21 mouse cellular contexts compared by ENCODE assay signal in the genomic region with DNA sequence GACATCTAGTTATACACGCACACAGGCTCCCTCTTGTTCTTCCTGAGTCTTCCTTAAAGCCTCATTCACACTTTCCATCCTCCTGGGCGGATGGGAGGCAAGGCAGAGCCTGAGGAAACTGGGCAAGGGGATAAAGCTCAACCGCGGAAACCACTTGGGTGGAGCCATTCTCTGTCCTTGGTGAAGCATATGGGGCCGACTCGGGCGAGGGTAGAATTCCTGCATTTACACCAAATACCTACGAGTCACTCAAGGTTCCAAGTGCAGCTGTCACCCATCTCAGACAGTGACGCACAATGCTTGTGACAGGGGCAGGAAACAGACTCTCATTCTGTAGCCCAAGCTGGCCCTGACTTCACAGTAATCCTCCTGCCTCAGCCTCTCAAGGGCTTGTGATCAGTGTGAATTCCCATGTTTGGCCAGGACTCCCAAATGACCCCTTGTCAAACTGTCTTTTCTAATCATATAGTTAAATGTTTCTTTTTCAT. TPM values are rescaled to one million over a fixed set of nuclear protein-coding genes. Genes with fewer than 3 reads are reported as not detected.
A peak's percentile ranks its signal among the peaks of the same experiment; 100 is the strongest.
DNase-seq lines count a peak whose midpoint lies in the region; ATAC-seq and TF ChIP-seq lines count a peak whose summit lies in the region.
"Had no signal": no experiment of that assay in that cellular context is flagged by ENCODE, and none has a peak within 500 bp of the region (broad histone marks: within the 10 kb centered on the region; RNA-seq: fewer than 3 reads in every experiment).

No protein-coding gene starts in this region.

- H3ac ChIP-seq in myocyte (ENCODE audit: control insufficient read depth, insufficient read length) = no peak overlapping the region

- no peak for TF ChIP-seq CTCF in thymus, adult 2 months (IDR thresholded peaks at IDR 0.05; ENCODE audit: borderline replicate concordance, control insufficient read depth, extremely low read depth, insufficient read depth, low read length, poor library complexity)

- peaks cover 47% of the 10 kb centered on the region for H3K36me3 ChIP-seq in liver, embryonic 13.5 days
- peaks cover 9% of the 10 kb centered on the region for H3K36me3 ChIP-seq in liver, embryonic 11.5 days (ENCODE audit: control insufficient read depth, insufficient read depth, low read length)
- no peaks in the 10 kb centered on the region for H3K36me3 ChIP-seq in myocyte (ENCODE audit: control insufficient read depth, insufficient read depth)
- peaks cover 15% of the 10 kb centered on the region for H3K36me3 ChIP-seq in thymus, adult 2 months (ENCODE audit: control insufficient read depth, insufficient read depth, low read length)

- H3K9me3 ChIP-seq in liver, embryonic 13.5 days (replicated peaks) = no peaks in the 10 kb centered on the region
- no peaks in the 10 kb centered on the region for H3K9me3 ChIP-seq in liver, embryonic 11.5 days (ENCODE audit: control insufficient read depth, low read length)
- H3K9me3 ChIP-seq: embryonic facial prominence, embryonic 10.5 days; G1E; heart, embryonic 15.5 days had no signal

- H3K4me3 ChIP-seq in liver, embryonic 13.5 days (replicated peaks) = no peak overlapping the region
- no peak overlapping the region for H3K4me3 ChIP-seq in liver, embryonic 11.5 days (ENCODE audit: low read depth, low read length)
- H3K4me3 ChIP-seq in myocyte = no peak overlapping the region
- no peak overlapping the region for H3K4me3 ChIP-seq in thymus, adult 2 months (ENCODE audit: control insufficient read depth, insufficient read depth, low read length)
- H3K4me3 ChIP-seq: embryonic facial prominence, embryonic 10.5 days; heart, adult 2 months; heart, embryonic 15.5 days had no signal

- peaks cover 33% of the 10 kb centered on the region for H3K4me1 ChIP-seq in liver, embryonic 13.5 days (replicated peaks)
- H3K4me1 ChIP-seq in liver, embryonic 11.5 days (replicated peaks; ENCODE audit: control insufficient read depth, insufficient read depth, low read length) = peaks cover 21% of the 10 kb centered on the region
- peaks cover 8% of the 10 kb centered on the region for H3K4me1 ChIP-seq in thymus, adult 2 months (replicated peaks; ENCODE audit: control insufficient read depth, insufficient read depth, low read length)

- DNase-seq in liver, embryonic 13.5 days = no peak
- no peak for DNase-seq in liver, embryonic 11.5 days (ENCODE audit: low spot score)
- peak; percentile 64 for DNase-seq in ES-CJ7 (ENCODE audit: low read depth, low spot score)
- no peak for DNase-seq in cerebellum, adult 9-10 months
- no peak for DNase-seq in thymus, adult 2 months
- DNase-seq: adrenal gland, postnatal 14 days; cerebellum, adult 11-12 months; cerebellum, adult 9-11 months; cerebellum, postnatal 36 days; gastrocnemius, postnatal 36 days; heart, adult 2 months; heart, postnatal 14 days had no signal

- WGBS in liver, embryonic 13.5 days (ENCODE audit: insufficient replicate concordance) = 37% methylated on average over 9 of the region's 9 CpGs
- 35% methylated on average over 9 of the region's 9 CpGs for WGBS in liver, embryonic 11.5 days
- 64% methylated on average over 9 of the region's 9 CpGs for WGBS in thymus, adult 2 months

- no peak overlapping the region for H3K9ac ChIP-seq in liver, embryonic 13.5 days
- no peak overlapping the region for H3K9ac ChIP-seq in liver, embryonic 11.5 days (ENCODE audit: low read depth, low read length)
- H3K9ac ChIP-seq: heart, embryonic 15.5 days; hindbrain, embryonic 14.5 days had no signal

- H3K27ac ChIP-seq in liver, embryonic 13.5 days = peak overlapping the region; percentile 25; the same call in 1 of the 2 replicates
- no peak overlapping the region; the same call in 1 of the 2 replicates for H3K27ac ChIP-seq in liver, embryonic 11.5 days (ENCODE audit: low read depth, low read length)
- no peak overlapping the region for H3K27ac ChIP-seq in thymus, adult 2 months (ENCODE audit: control insufficient read depth, insufficient read depth, low read length)
- H3K27ac ChIP-seq: embryonic facial prominence, embryonic 10.5 days; heart, adult 2 months; heart, embryonic 15.5 days; hindbrain, embryonic 14.5 days had no signal

- ATAC-seq in liver, embryonic 13.5 days (ENCODE audit: low read depth) = no peak
- no peak for ATAC-seq in liver, embryonic 11.5 days (replicated peaks; ENCODE audit: low FRiP score)
- peak; percentile 34 for ATAC-seq in common myeloid progenitor, adult 5-6 weeks (replicated peaks; ENCODE audit: low read depth, poor library complexity, severe bottlenecking)
- ATAC-seq: activated CD4-positive, CD25-positive, alpha-beta regulatory T cell, adult 4 months; forebrain, embryonic 14.5 days had no signal

- H3K79me2 ChIP-seq in myocyte (ENCODE audit: control insufficient read depth, insufficient read depth) = no peaks in the 10 kb centered on the region

- no peaks in the 10 kb centered on the region for H3K27me3 ChIP-seq in liver, embryonic 13.5 days
- H3K27me3 ChIP-seq in liver, embryonic 11.5 days (replicated peaks; ENCODE audit: control insufficient read depth, insufficient read depth, low read length) = no peaks in the 10 kb centered on the region
- H3K27me3 ChIP-seq in myocyte (ENCODE audit: control insufficient read depth, insufficient read depth, insufficient read length) = no peaks in the 10 kb centered on the region
- no peaks in the 10 kb centered on the region for H3K27me3 ChIP-seq in thymus, adult 2 months (ENCODE audit: control insufficient read depth, insufficient read depth, low read length)
- H3K27me3 ChIP-seq: heart, embryonic 15.5 days had no signal

- TF ChIP-seq POLR2A in myocyte (IDR thresholded peaks at IDR 0.05; ENCODE audit: insufficient read length, low read depth) = no peak
- TF ChIP-seq POLR2A in thymus, adult 2 months (IDR thresholded peaks at IDR 0.05; ENCODE audit: control insufficient read depth, extremely low read depth, insufficient read depth, low read length, poor library complexity) = no peak

- no peak overlapping the region for H3K4me2 ChIP-seq in liver, embryonic 13.5 days
- H3K4me2 ChIP-seq in liver, embryonic 11.5 days = no peak overlapping the region
- H3K4me2 ChIP-seq in myocyte (ENCODE audit: low read depth) = no peak overlapping the region
- H3K4me2 ChIP-seq: heart, embryonic 11.5 days; heart, embryonic 15.5 days; hindbrain, embryonic 14.5 days had no signal

TF ChIP-seq in myocyte, 11 proteins besides CTCF, POLR2A, EP300 and RAD21:
- TF ChIP-seq MYOG (IDR thresholded peaks at IDR 0.05; ENCODE audit: control insufficient read depth in 1 of 3, insufficient read depth in 1 of 3, insufficient read length in 2 of 3, low read depth in 2 of 3) (peak in 1 of 3 experiments; percentile 35), TCF12 (IDR thresholded peaks at IDR 0.05; ENCODE audit: insufficient read depth, poor library complexity, severe bottlenecking) (no peak), MYOD1 (IDR thresholded peaks at IDR 0.05; ENCODE audit: control insufficient read depth in 1 of 3, insufficient read length in 2 of 3, low read depth in 2 of 3) (peak in 2 of 3 experiments; percentile 39 to 69), MAX (IDR thresholded peaks at IDR 0.05; ENCODE audit: low read depth) (no peak)

RNA-seq across cellular contexts. Expression of gene Mfsd2b, which starts 4.2 kb away (rescaled TPM):
- 61.2 and 64.9 TPM in 2 replicates for polyA plus RNA-seq in liver, embryonic 13.5 days (2015; fragmentation: Nextera tagmentation; extraction: Ambion mirVana)
- 117 and 122 TPM in 2 replicates for polyA plus RNA-seq in liver, embryonic 11.5 days (2014; fragmentation: Nextera tagmentation; extraction: Ambion mirVana)
- 65.2 and 78.7 TPM in 2 replicates for total RNA-seq in common myeloid progenitor, adult 5-6 weeks (2017)
- polyA plus RNA-seq in myocyte (2012; fragmentation: generic; extraction: Trizol) = 0.07 TPM
- 2.3 and 2.7 TPM in 2 replicates for polyA plus RNA-seq in thymus, adult 2 months (2012; rRNA removed)

RNA-seq across cellular contexts. Expression of gene Ubxn2a, which starts 29.2 kb away (rescaled TPM):
- polyA plus RNA-seq in liver, embryonic 13.5 days (2015; fragmentation: Nextera tagmentation; extraction: Ambion mirVana) = 35.8 and 45.1 TPM in 2 replicates
- polyA plus RNA-seq in liver, embryonic 11.5 days (2014; fragmentation: Nextera tagmentation; extraction: Ambion mirVana) = 50.9 and 57.3 TPM in 2 replicates
- total RNA-seq in common myeloid progenitor, adult 5-6 weeks (2017) = 45.1 and 78.5 TPM in 2 replicates
- polyA plus RNA-seq in myocyte (2012; fragmentation: generic; extraction: Trizol) = 4.9 TPM
- polyA plus RNA-seq in thymus, adult 2 months (2012; rRNA removed) = 3.3 and 5.9 TPM in 2 replicates

RNA-seq across cellular contexts. Expression of gene Wdcp, which starts 35.2 kb away (rescaled TPM):
- polyA plus RNA-seq in liver, embryonic 13.5 days (2015; fragmentation: Nextera tagmentation; extraction: Ambion mirVana) = 16.1 and 17.3 TPM in 2 replicates
- 28.7 and 31.0 TPM in 2 replicates for polyA plus RNA-seq in liver, embryonic 11.5 days (2014; fragmentation: Nextera tagmentation; extraction: Ambion mirVana)
- total RNA-seq in common myeloid progenitor, adult 5-6 weeks (2017) = 6.9 TPM in 2 replicates
- polyA plus RNA-seq in myocyte (2012; fragmentation: generic; extraction: Trizol) = 8.3 TPM
- 9.8 and 10.9 TPM in 2 replicates for polyA plus RNA-seq in thymus, adult 2 months (2012; rRNA removed)

RNA-seq across cellular contexts. Expression of gene Fkbp1b, which starts 36.9 kb away (rescaled TPM):
- polyA plus RNA-seq in liver, embryonic 13.5 days (2015; fragmentation: Nextera tagmentation; extraction: Ambion mirVana) = 3.2 and 3.6 TPM in 2 replicates
- polyA plus RNA-seq in liver, embryonic 11.5 days (2014; fragmentation: Nextera tagmentation; extraction: Ambion mirVana) = 4.5 and 5.8 TPM in 2 replicates
- total RNA-seq in common myeloid progenitor, adult 5-6 weeks (2017) = 2.8 and 8.4 TPM in 2 replicates
- 7.3 TPM for polyA plus RNA-seq in myocyte (2012; fragmentation: generic; extraction: Trizol)
- polyA plus RNA-seq in thymus, adult 2 months (2012; rRNA removed) = 1.7 and 3.7 TPM in 2 replicates
- polyA plus RNA-seq: activated CD4-positive, CD25-positive, alpha-beta regulatory T cell, adult 4 months had no signal

RNA-seq across cellular contexts. Expression of gene Atad2b, which starts 38.8 kb away (rescaled TPM):
- polyA plus RNA-seq in liver, embryonic 13.5 days (2015; fragmentation: Nextera tagmentation; extraction: Ambion mirVana) = 4.9 and 5.1 TPM in 2 replicates
- 11.8 and 12.8 TPM in 2 replicates for polyA plus RNA-seq in liver, embryonic 11.5 days (2014; fragmentation: Nextera tagmentation; extraction: Ambion mirVana)
- 51.2 and 53.5 TPM in 2 replicates for total RNA-seq in common myeloid progenitor, adult 5-6 weeks (2017)
- polyA plus RNA-seq in myocyte (2012; fragmentation: generic; extraction: Trizol) = 3.7 TPM
- 25.5 and 50.2 TPM in 2 replicates for polyA plus RNA-seq in thymus, adult 2 months (2012; rRNA removed)

Comparison
In these comparisons a context has a peak if more than half of its experiments do, and no peak if none do; other contexts are left out.
1. RNA of gene Mfsd2b, which starts 4.2 kb away (polyA plus RNA-seq): 117 to 122 TPM in liver, embryonic 11.5 days and 61.2 to 64.9 TPM in liver, embryonic 13.5 days; 2.3 to 2.7 TPM in thymus, adult 2 months and 0.07 TPM in myocyte (single experiment); every median in the first group is over 10 times any median in the second.